ENCODE assay signal across 16 mouse cellular contexts in the genomic region with DNA sequence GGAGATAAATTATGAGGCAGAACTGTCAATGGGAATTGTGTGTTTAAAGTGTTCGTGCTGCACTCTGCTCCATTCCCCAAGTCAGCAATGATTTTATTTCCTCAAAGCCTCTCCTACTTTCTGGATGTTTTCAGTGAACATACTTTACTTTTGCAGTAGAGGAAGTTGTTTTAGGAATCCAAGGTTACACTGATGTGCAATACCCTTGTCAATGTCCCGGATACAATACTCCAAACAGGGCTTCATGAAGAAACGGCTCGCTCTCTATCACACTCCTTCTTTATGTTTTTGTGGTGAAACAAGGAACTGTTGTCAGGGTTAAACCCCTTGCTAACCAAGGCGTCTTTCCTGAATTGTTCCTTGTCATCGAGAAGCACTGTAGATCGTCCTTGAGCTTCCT. TPM values are rescaled to one million over a fixed set of nuclear protein-coding genes. Genes with fewer than 3 reads are reported as not detected.
A peak's percentile ranks its signal among the peaks of the same experiment; 100 is the strongest.
DNase-seq lines count a peak whose midpoint lies in the region; ATAC-seq lines count a peak whose summit lies in the region.
"Had no signal": no experiment of that assay in that cellular context is flagged by ENCODE, and none has a peak within 500 bp of the region (broad histone marks: within the 10 kb centered on the region; RNA-seq: fewer than 3 reads in every experiment).

No protein-coding gene starts in this region.

- DNase-seq in heart, embryonic 10.5 days (ENCODE audit: low spot score) = no peak
- no peak for DNase-seq in heart, adult 18-20 months
- no peak for DNase-seq in kidney, postnatal 14 days
- DNase-seq in embryonic facial prominence, embryonic 14.5 days (ENCODE audit: low spot score) = no peak
- DNase-seq in layer of hippocampus, adult 9-10 months (ENCODE audit: low spot score) = no peak
- DNase-seq in yolk sac, embryonic 10.5 days (ENCODE audit: low spot score) = no peak
- DNase-seq: cerebellum, postnatal 10 days; gastrocnemius, postnatal 14 days; kidney, adult 18-20 months; thymus, postnatal 25 days had no signal

- peaks cover 46% of the 10 kb centered on the region for H3K4me1 ChIP-seq in heart, embryonic 10.5 days
- peaks cover 24% of the 10 kb centered on the region for H3K4me1 ChIP-seq in kidney, embryonic 15.5 days
- H3K4me1 ChIP-seq in embryonic facial prominence, embryonic 14.5 days (ENCODE audit: control insufficient read depth, insufficient read depth, low read length) = peaks cover 27% of the 10 kb centered on the region
- H3K4me1 ChIP-seq: liver, embryonic 15.5 days; neural tube, embryonic 12.5 days had no signal

- no peaks in the 10 kb centered on the region for H3K27me3 ChIP-seq in heart, embryonic 10.5 days (ENCODE audit: insufficient read depth, poor library complexity, severe bottlenecking)
- no peaks in the 10 kb centered on the region for H3K27me3 ChIP-seq in kidney, embryonic 15.5 days
- H3K27me3 ChIP-seq in embryonic facial prominence, embryonic 14.5 days (replicated peaks; ENCODE audit: control insufficient read depth, insufficient read depth, low read length) = no peaks in the 10 kb centered on the region
- H3K27me3 ChIP-seq: hindbrain, embryonic 12.5 days; liver, embryonic 15.5 days; neural tube, embryonic 12.5 days; Patski had no signal

- H3K9me3 ChIP-seq in heart, embryonic 10.5 days = no peaks in the 10 kb centered on the region
- H3K9me3 ChIP-seq in kidney, embryonic 15.5 days (replicated peaks) = no peaks in the 10 kb centered on the region
- no peaks in the 10 kb centered on the region for H3K9me3 ChIP-seq in embryonic facial prominence, embryonic 14.5 days (ENCODE audit: control insufficient read depth, low read length)
- H3K9me3 ChIP-seq: hindbrain, embryonic 12.5 days; liver, embryonic 15.5 days; neural tube, embryonic 12.5 days had no signal

- no peaks in the 10 kb centered on the region for H3K36me3 ChIP-seq in heart, embryonic 10.5 days
- H3K36me3 ChIP-seq in kidney, embryonic 15.5 days = no peaks in the 10 kb centered on the region
- H3K36me3 ChIP-seq in embryonic facial prominence, embryonic 14.5 days (ENCODE audit: control insufficient read depth, insufficient read depth, low read length) = no peaks in the 10 kb centered on the region
- H3K36me3 ChIP-seq: hindbrain, embryonic 12.5 days; liver, embryonic 15.5 days; neural tube, embryonic 12.5 days had no signal

- H3K4me2 ChIP-seq in kidney, embryonic 15.5 days = no peak overlapping the region
- no peak overlapping the region for H3K4me2 ChIP-seq in embryonic facial prominence, embryonic 14.5 days (ENCODE audit: low read depth, low read length)
- H3K4me2 ChIP-seq: hindbrain, embryonic 12.5 days; liver, embryonic 15.5 days; neural tube, embryonic 12.5 days had no signal

- no peak overlapping the region for H3K4me3 ChIP-seq in heart, embryonic 10.5 days
- no peak overlapping the region for H3K4me3 ChIP-seq in kidney, embryonic 15.5 days (replicated peaks)
- no peak overlapping the region for H3K4me3 ChIP-seq in embryonic facial prominence, embryonic 14.5 days (ENCODE audit: low read depth, low read length)
- H3K4me3 ChIP-seq: hindbrain, embryonic 12.5 days; liver, embryonic 15.5 days; neural tube, embryonic 12.5 days had no signal

- no peak for ATAC-seq in kidney, embryonic 15.5 days (replicated peaks; ENCODE audit: low FRiP score)
- ATAC-seq in embryonic facial prominence, embryonic 14.5 days (ENCODE audit: low read depth) = no peak
- ATAC-seq in megakaryocyte, adult 5-6 weeks (ENCODE audit: poor library complexity, severe bottlenecking) = peak; percentile 25; the same call in 1 of the 2 replicates

- H3K9ac ChIP-seq in kidney, embryonic 15.5 days = no peak overlapping the region
- no peak overlapping the region for H3K9ac ChIP-seq in embryonic facial prominence, embryonic 14.5 days (ENCODE audit: low read depth, low read length)
- H3K9ac ChIP-seq: hindbrain, embryonic 12.5 days; liver, embryonic 15.5 days; neural tube, embryonic 12.5 days had no signal

- 64% methylated on average over 7 of the region's 7 CpGs for WGBS in heart, embryonic 10.5 days
- WGBS in kidney, embryonic 15.5 days = 68% methylated on average over 7 of the region's 7 CpGs
- 57% methylated on average over 7 of the region's 7 CpGs for WGBS in embryonic facial prominence, embryonic 14.5 days

- H3K27ac ChIP-seq in heart, embryonic 10.5 days = peak overlapping the region; percentile 62; the same call in 1 of the 2 replicates
- H3K27ac ChIP-seq in kidney, embryonic 15.5 days = 0 out of 2 replicates have a peak overlapping the region, but pooled peaks have one; percentile 28
- peak overlapping the region; percentile 59 for H3K27ac ChIP-seq in embryonic facial prominence, embryonic 14.5 days (replicated peaks; ENCODE audit: low read depth, low read length)
- H3K27ac ChIP-seq: hindbrain, embryonic 12.5 days; liver, embryonic 15.5 days; neural tube, embryonic 12.5 days had no signal

RNA-seq across cellular contexts. Expression of a gene that starts 45.8 kb away (rescaled TPM):
- 7.2 and 8.6 TPM in 2 replicates for polyA plus RNA-seq in heart, embryonic 10.5 days (2016; fragmentation: Nextera tagmentation; extraction: Ambion mirVana)
- 10 to 100 TPM; 48.4 to 55.5 TPM for total RNA-seq in heart, adult 18-20 months (2021)
- polyA plus RNA-seq in kidney, embryonic 15.5 days (2015; fragmentation: Nextera tagmentation; extraction: Ambion mirVana) = 7.8 and 9.0 TPM in 2 replicates
- 13.9 and 16.6 TPM in 2 replicates for polyA plus RNA-seq in embryonic facial prominence, embryonic 14.5 days (2014; fragmentation: Nextera tagmentation; extraction: Ambion mirVana)
- total RNA-seq in megakaryocyte, adult 5-6 weeks (2015) = 13.3 and 16.1 TPM in 2 replicates
- 20.7 and 26.0 TPM in 2 replicates for total RNA-seq in megakaryocyte, adult 5-6 weeks (2017)
